ENCODE assay signal across 8 mouse cellular contexts in the genomic region with DNA sequence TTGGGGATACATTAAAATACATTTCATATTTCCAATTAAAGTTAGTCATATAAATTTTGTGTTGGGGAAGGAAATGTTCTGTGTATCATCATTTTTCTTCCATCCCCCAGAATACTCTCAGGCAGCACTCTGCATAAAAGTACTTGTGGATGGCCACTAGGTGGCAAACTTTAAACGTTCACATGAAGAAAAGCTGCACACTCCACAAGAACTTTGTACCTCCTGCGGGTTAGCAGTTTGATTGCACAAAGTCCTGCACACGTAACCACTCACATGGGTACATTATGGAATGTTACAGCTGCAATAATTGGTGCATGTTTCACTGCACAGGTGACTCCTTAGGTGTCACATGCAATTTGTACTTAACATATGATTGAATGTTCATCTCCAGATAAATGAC.
A peak's percentile ranks its signal among the peaks of the same experiment; 100 is the strongest.
DNase-seq lines count a peak whose midpoint lies in the region; ATAC-seq lines count a peak whose summit lies in the region.

No protein-coding gene starts in this region.

- no peak for ATAC-seq in heart, embryonic 11.5 days (replicated peaks; ENCODE audit: insufficient number of reproducible peaks, low FRiP score, low TSS enrichment)
- peak; percentile 78 for ATAC-seq in forebrain, embryonic 12.5 days (ENCODE audit: low FRiP score)
- peak; percentile 77 for ATAC-seq in intestine, embryonic 14.5 days (replicated peaks; ENCODE audit: low FRiP score, low TSS enrichment, low read depth)
- ATAC-seq in midbrain, embryonic 16.5 days, result peak; percentile 80; the same call in 1 of the 2 replicates
- no peak for ATAC-seq in megakaryocyte, adult 5-6 weeks (ENCODE audit: poor library complexity, severe bottlenecking)

- H3K27me3 ChIP-seq in heart, embryonic 11.5 days (ENCODE audit: control insufficient read depth, insufficient read depth, low read length), result no peaks in the 10 kb centered on the region
- no peaks in the 10 kb centered on the region for H3K27me3 ChIP-seq in forebrain, embryonic 12.5 days
- H3K27me3 ChIP-seq in intestine, embryonic 14.5 days (replicated peaks; ENCODE audit: control insufficient read depth, insufficient read depth, low read length), result no peaks in the 10 kb centered on the region
- no peaks in the 10 kb centered on the region for H3K27me3 ChIP-seq in midbrain, embryonic 16.5 days (ENCODE audit: control insufficient read depth, insufficient read depth, low read depth, low read length)

- H3K36me3 ChIP-seq in heart, embryonic 11.5 days (ENCODE audit: control insufficient read depth, insufficient read depth, low read length), result 0 out of 2 replicates have a peak, but pooled peaks cover 5% of the 10 kb centered on the region
- H3K36me3 ChIP-seq in forebrain, embryonic 12.5 days (replicated peaks), result no peaks in the 10 kb centered on the region
- peaks cover 46% of the 10 kb centered on the region for H3K36me3 ChIP-seq in intestine, embryonic 14.5 days (ENCODE audit: control insufficient read depth, insufficient read depth, low read length)
- no peaks in the 10 kb centered on the region for H3K36me3 ChIP-seq in midbrain, embryonic 16.5 days (ENCODE audit: control insufficient read depth, insufficient read depth, low read length)

- 36% methylated on average over 3 of the region's 3 CpGs for WGBS in heart, embryonic 11.5 days (ENCODE audit: insufficient replicate concordance)
- WGBS in forebrain, embryonic 12.5 days, result 27% methylated on average over 3 of the region's 3 CpGs
- WGBS in intestine, embryonic 14.5 days, result 24% methylated on average over 3 of the region's 3 CpGs
- 21% methylated on average over 3 of the region's 3 CpGs for WGBS in midbrain, embryonic 16.5 days

- H3K4me1 ChIP-seq in heart, embryonic 11.5 days (ENCODE audit: control insufficient read depth, insufficient read depth, low read length), result no peaks in the 10 kb centered on the region
- H3K4me1 ChIP-seq in forebrain, embryonic 12.5 days, result no peaks in the 10 kb centered on the region
- H3K4me1 ChIP-seq in intestine, embryonic 14.5 days (replicated peaks; ENCODE audit: control insufficient read depth, insufficient read depth, low read length), result no peaks in the 10 kb centered on the region
- H3K4me1 ChIP-seq in midbrain, embryonic 16.5 days (ENCODE audit: control insufficient read depth, insufficient read depth, low read length), result no peaks in the 10 kb centered on the region

- H3K27ac ChIP-seq in heart, embryonic 11.5 days (ENCODE audit: low read depth, low read length), result no peak overlapping the region
- no peak overlapping the region for H3K27ac ChIP-seq in forebrain, embryonic 12.5 days
- H3K27ac ChIP-seq in intestine, embryonic 14.5 days (ENCODE audit: low read depth), result no peak overlapping the region
- no peak overlapping the region for H3K27ac ChIP-seq in midbrain, embryonic 16.5 days (ENCODE audit: low read length)

- peak; percentile 47 to 61 for DNase-seq in heart, adult 18-20 months
- DNase-seq in brain, adult 2 months (ENCODE audit: low read depth, low spot score), result peak; percentile 71
- DNase-seq in intestine, embryonic 14.5 days (ENCODE audit: low spot score), result no peak
- DNase-seq in left cerebral cortex, postnatal 4 days, result peak; percentile 11

- no peak overlapping the region for H3K4me3 ChIP-seq in heart, embryonic 11.5 days (ENCODE audit: low read depth, low read length)
- H3K4me3 ChIP-seq in forebrain, embryonic 12.5 days (replicated peaks), result no peak overlapping the region
- H3K4me3 ChIP-seq in intestine, embryonic 14.5 days (ENCODE audit: low read depth, low read length), result no peak overlapping the region
- H3K4me3 ChIP-seq in midbrain, embryonic 16.5 days (ENCODE audit: low read depth, low read length), result no peak overlapping the region

- intact Hi-C loops in left cerebral cortex, postnatal 4 days (cut with DNase I), result loop anchor here (10.0 kb wide), 2 partner anchors 193 to 687 kb away; no protein-coding TSS in a partner anchor

- no peaks in the 10 kb centered on the region for H3K9me3 ChIP-seq in heart, embryonic 11.5 days (replicated peaks; ENCODE audit: control insufficient read depth, low read length)
- H3K9me3 ChIP-seq in forebrain, embryonic 12.5 days, result no peaks in the 10 kb centered on the region
- 0 out of 2 replicates have a peak, but pooled peaks cover 3% of the 10 kb centered on the region for H3K9me3 ChIP-seq in intestine, embryonic 14.5 days (ENCODE audit: control insufficient read depth, low read length)
- no peaks in the 10 kb centered on the region for H3K9me3 ChIP-seq in midbrain, embryonic 16.5 days (replicated peaks; ENCODE audit: control insufficient read depth, low read length, poor library complexity, severe bottlenecking)

- H3K4me2 ChIP-seq in heart, embryonic 11.5 days, result no peak overlapping the region
- no peak overlapping the region for H3K4me2 ChIP-seq in forebrain, embryonic 12.5 days
- H3K4me2 ChIP-seq in intestine, embryonic 14.5 days (ENCODE audit: low read length), result no peak overlapping the region
- H3K4me2 ChIP-seq in midbrain, embryonic 16.5 days (ENCODE audit: low read length), result no peak overlapping the region

- no peak overlapping the region for H3K9ac ChIP-seq in heart, embryonic 11.5 days (ENCODE audit: low read depth, low read length)
- no peak overlapping the region for H3K9ac ChIP-seq in forebrain, embryonic 12.5 days
- H3K9ac ChIP-seq in intestine, embryonic 14.5 days (ENCODE audit: low read length), result no peak overlapping the region
- H3K9ac ChIP-seq in midbrain, embryonic 16.5 days (ENCODE audit: low read depth, low read length), result no peak overlapping the region

Comparison
In these comparisons a context has a peak if more than half of its experiments do, and no peak if none do; other contexts are left out.
1. ATAC-seq: peak in forebrain, embryonic 12.5 days (single experiment), intestine, embryonic 14.5 days (single experiment) and midbrain, embryonic 16.5 days (single experiment); none in heart, embryonic 11.5 days (single experiment) and megakaryocyte, adult 5-6 weeks (single experiment).